Mouse (Mus musculus) liver, embryonic 12.5 days (tissue): ENCODE results near the gene Rnf217. TPM values are rescaled to one million over a fixed set of nuclear protein-coding genes. Genes with fewer than 3 reads are reported as not detected.

ENCODE experiments used
- ATAC-seq: fragments of 200-750 bp; cut with Nextera tagmentation; 2 replicates; pipeline ENCODE4 v1.8.0; 2017; ENCODE audit warnings: moderate number of reproducible peaks, mild to moderate bottlenecking, moderate library complexity
- H3K27ac ChIP-seq: fragments of 300-500 bp; sonication (generic); 2 replicates; pipeline ENCODE4 v1.5.1; 2016; ENCODE audit warnings: mild to moderate bottlenecking
- H3K27me3 ChIP-seq: fragments of 300-500 bp; sonication (generic); replicated peaks from 2 replicates; pipeline ENCODE4 v1.6.1; 2016; ENCODE audit warnings: mild to moderate bottlenecking, moderate library complexity
- H3K36me3 ChIP-seq: fragments of 300-500 bp; sonication (generic); 2 replicates; pipeline ENCODE4 v1.6.1; 2016; ENCODE audit warnings: mild to moderate bottlenecking, moderate library complexity
- H3K4me1 ChIP-seq: fragments of 300-500 bp; sonication (generic); 2 replicates; pipeline ENCODE4 v1.6.1; 2016
- H3K4me2 ChIP-seq: fragments of 300-500 bp; sonication (generic); 2 replicates; pipeline ENCODE4 v1.6.1; 2016; ENCODE audit warnings: mild to moderate bottlenecking, moderate library complexity
- H3K4me3 ChIP-seq: fragments of 300-500 bp; sonication (generic); 2 replicates; pipeline ENCODE4 v1.5.1; 2016; ENCODE audit warnings: mild to moderate bottlenecking, moderate library complexity
- H3K9ac ChIP-seq: fragments of 300-500 bp; sonication (generic); 2 replicates; pipeline ENCODE4 v1.6.1; 2016; ENCODE audit warnings: mild to moderate bottlenecking, moderate library complexity
- H3K9me3 ChIP-seq: fragments of 300-500 bp; sonication (generic); replicated peaks from 2 replicates; pipeline ENCODE4 v1.6.1; 2016; ENCODE audit warnings: mild to moderate bottlenecking, moderate library complexity
- WGBS: fragments of 180-500 bp; shearing (Covaris S2); methylation state at CpG from one replicate; pipeline ENCODE4 v1.1.7; 2016; ENCODE audit not compliant: insufficient replicate concordance; 5-methylcytosine and 5-hydroxymethylcytosine counted together
- polyA plus RNA-seq: library from polyadenylated mRNA; unstranded; fragments of >200 nt; fragmentation: Nextera tagmentation; extraction: Ambion mirVana; gene quantifications from 2 replicates; pipeline ENCODE4 v1.2.1, GENCODE M21; 2016

The Rnf217 gene
- polyA plus RNA-seq, 1 experiment from 2014 or later = 0.50 TPM

DNA sequence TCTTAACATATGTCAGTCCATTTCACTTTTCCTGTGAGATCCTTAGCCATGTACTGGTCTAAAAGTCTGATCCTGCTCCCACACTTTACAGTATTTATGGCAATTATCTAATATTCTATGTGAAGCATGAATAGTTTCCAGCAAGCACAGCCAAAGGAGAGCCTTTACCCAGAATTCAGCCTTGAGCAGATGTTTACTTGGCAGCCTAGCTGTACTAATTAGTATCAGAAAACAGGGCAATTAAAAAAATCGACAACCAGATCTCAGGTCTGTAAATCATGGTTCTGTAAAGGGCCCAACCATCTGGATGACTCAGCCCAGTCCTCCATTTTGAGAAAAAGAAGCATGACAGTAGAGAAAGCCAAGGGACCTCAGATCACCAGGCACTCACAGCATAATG is 57.6 kb downstream of the Rnf217 start:
- no peak for ATAC-seq
- Histone ChIP-seq H3K27ac (no peak overlapping the region), H3K4me1 (no peaks in the 10 kb centered on the region), H3K4me2 (no peak overlapping the region), H3K9me3 (no peaks in the 10 kb centered on the region), H3K36me3 (no peaks in the 10 kb centered on the region), H3K4me3 (no peak overlapping the region), H3K27me3 (no peaks in the 10 kb centered on the region), H3K9ac (no peak overlapping the region)
- 62% methylated on average over 1 of the region's 1 CpGs for WGBS

GRCm38 (mm10) chr10:31547156-31547555 is 61.8 kb downstream of the Rnf217 start:
- H3K9ac ChIP-seq = no peak overlapping the region
- ATAC-seq = no peak
- no peak overlapping the region for H3K4me2 ChIP-seq
- H3K4me1 ChIP-seq = no peaks in the 10 kb centered on the region
- H3K36me3 ChIP-seq = no peaks in the 10 kb centered on the region
- no peaks in the 10 kb centered on the region for H3K9me3 ChIP-seq
- no peak overlapping the region for H3K4me3 ChIP-seq
- no peaks in the 10 kb centered on the region for H3K27me3 ChIP-seq
- WGBS = 55% methylated on average over 2 of the region's 2 CpGs
- no peak overlapping the region for H3K27ac ChIP-seq

DNA sequence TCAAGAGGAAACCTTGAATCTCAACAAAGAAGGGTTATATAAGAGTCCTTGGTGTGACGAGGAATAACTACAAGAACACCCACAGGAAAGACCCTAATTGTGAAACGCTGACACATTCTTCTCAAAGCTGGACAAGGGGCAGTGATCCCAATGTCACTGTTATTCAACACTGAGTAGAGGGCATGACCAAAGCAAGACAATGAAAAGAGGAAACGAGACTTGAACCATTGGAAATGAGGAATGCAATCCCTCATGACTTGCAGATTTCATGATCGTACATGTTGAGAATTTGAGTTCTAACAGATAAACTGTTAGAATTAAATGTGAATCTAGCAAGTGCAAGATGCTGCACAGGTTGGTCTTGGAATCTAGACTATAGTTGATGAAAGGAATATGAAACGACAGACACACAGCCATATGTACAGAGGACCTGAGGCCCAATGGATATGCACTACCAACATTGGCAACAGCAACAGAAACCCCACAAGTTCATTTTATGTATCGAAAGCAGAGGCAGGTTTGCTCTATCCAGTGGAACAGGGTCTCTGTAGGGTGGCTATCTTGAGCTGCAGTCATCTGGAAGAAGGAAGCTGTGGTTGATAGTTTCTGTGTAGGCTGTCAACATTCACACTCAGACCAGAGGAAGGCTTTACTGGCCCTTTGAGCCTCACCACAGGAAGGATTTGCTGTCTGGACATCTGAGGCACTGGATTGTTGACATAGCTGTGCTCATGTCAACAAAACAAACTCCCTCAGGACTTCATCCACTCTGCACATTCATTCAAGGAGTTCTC is 64.6 kb downstream of the Rnf217 start:
- Histone ChIP-seq H3K9ac (no peak overlapping the region), H3K27me3 (no peaks in the 10 kb centered on the region), H3K27ac (no peak overlapping the region), H3K4me3 (no peak overlapping the region), H3K9me3 (no peaks in the 10 kb centered on the region), H3K4me1 (no peaks in the 10 kb centered on the region), H3K36me3 (no peaks in the 10 kb centered on the region), H3K4me2 (no peak overlapping the region)
- ATAC-seq = no peak
- 30% methylated on average over 6 of the region's 6 CpGs for WGBS

- 81% methylated on average over 4 of the region's 4 CpGs for WGBS
- no peaks in the 10 kb centered on the region for H3K4me1 ChIP-seq
- H3K9me3 ChIP-seq = no peaks in the 10 kb centered on the region
- H3K27me3 ChIP-seq = no peaks in the 10 kb centered on the region
- no peaks in the 10 kb centered on the region for H3K36me3 ChIP-seq
- ATAC-seq = no peak
- H3K27ac ChIP-seq = no peak overlapping the region
- no peak overlapping the region for H3K4me3 ChIP-seq
- no peak overlapping the region for H3K9ac ChIP-seq
- H3K4me2 ChIP-seq = no peak overlapping the region
Measured at GRCm38 (mm10) chr10:31540518-31540917, 68.5 kb downstream of the Rnf217 start.

DNA sequence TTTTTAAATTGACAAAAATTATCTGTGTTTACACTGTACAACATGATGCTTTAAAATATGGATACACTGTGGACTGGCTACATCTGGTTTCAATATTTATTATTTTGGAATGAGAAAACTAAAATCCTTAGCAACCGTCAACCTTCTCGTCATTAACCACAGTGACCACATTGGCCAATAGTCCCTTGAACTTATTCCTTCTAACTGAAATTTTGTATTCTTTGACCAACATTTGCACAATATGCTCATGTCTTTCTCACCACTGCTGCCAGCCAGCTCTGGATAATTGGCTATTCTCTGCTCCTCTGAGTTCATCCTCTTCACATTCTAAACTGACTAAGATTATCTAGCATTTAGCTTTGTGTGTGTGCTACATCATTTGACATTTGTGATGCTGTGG is 69.6 kb downstream of the Rnf217 start:
- Histone ChIP-seq H3K4me2 (no peak overlapping the region), H3K27ac (no peak overlapping the region), H3K4me3 (no peak overlapping the region), H3K27me3 (no peaks in the 10 kb centered on the region), H3K9ac (no peak overlapping the region), H3K4me1 (no peaks in the 10 kb centered on the region), H3K36me3 (no peaks in the 10 kb centered on the region), H3K9me3 (no peaks in the 10 kb centered on the region)
- 52% methylated on average over 2 of the region's 2 CpGs for whole genome bisulfite sequencing
- no peak for ATAC-seq

DNA sequence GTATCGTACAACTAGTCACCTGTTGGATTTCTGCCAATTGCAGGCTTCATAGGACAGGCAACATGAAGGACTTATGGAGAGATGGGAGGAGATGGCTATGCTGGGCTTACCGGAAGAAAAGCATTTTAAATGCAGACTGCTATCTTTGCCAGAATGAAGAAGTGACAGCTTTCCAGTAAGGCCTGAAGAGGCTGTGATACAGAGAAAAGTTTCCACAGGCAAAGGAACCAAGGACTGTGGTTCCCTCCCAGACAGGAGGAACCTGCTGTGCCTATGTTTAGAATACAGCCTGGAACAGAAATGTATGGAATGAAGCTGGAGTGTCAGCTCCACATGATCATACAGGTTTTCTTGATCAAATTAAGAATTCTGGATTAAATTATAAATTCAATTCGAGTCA is 70.3 kb downstream of the Rnf217 start:
- H3K4me3 ChIP-seq = no peak overlapping the region
- H3K27ac ChIP-seq = no peak overlapping the region
- no peaks in the 10 kb centered on the region for H3K9me3 ChIP-seq
- no peak for ATAC-seq
- WGBS = 62% methylated on average over 3 of the region's 3 CpGs
- no peak overlapping the region for H3K9ac ChIP-seq
- H3K4me1 ChIP-seq = no peaks in the 10 kb centered on the region
- no peaks in the 10 kb centered on the region for H3K36me3 ChIP-seq
- H3K27me3 ChIP-seq = no peaks in the 10 kb centered on the region
- no peak overlapping the region for H3K4me2 ChIP-seq

DNA sequence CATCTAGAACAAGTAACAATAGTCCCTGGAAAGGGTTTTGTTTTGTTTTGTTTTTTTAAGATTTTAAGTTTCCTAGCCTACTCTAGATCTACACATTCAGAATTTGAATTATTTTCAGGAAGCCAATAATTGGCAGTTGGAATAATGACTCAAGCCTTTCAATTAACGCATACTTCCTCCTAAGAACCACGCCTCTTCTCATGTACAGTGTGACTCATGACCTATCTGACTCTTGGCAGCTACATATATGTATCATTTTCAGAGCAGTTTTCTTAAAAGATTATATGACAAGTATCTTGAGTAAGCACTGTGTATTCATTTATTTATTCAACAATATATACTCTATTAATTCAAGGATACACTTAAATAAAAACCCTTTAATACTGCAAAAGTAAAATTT is 70.7 kb downstream of the Rnf217 start:
- Histone ChIP-seq H3K4me3 (no peak overlapping the region), H3K36me3 (no peaks in the 10 kb centered on the region), H3K9ac (no peak overlapping the region), H3K4me1 (no peaks in the 10 kb centered on the region), H3K27me3 (no peaks in the 10 kb centered on the region), H3K27ac (no peak overlapping the region), H3K9me3 (no peaks in the 10 kb centered on the region), H3K4me2 (no peak overlapping the region)
- 44% methylated on average over 2 of the region's 2 CpGs for WGBS
- ATAC-seq = no peak

- no peak for ATAC-seq
- Histone ChIP-seq H3K36me3 (no peaks in the 10 kb centered on the region), H3K27me3 (no peaks in the 10 kb centered on the region), H3K27ac (no peak overlapping the region), H3K4me2 (no peak overlapping the region), H3K4me3 (no peak overlapping the region), H3K9me3 (no peaks in the 10 kb centered on the region), H3K4me1 (no peaks in the 10 kb centered on the region), H3K9ac (no peak overlapping the region)
- 73% methylated on average over 3 of the region's 3 CpGs for WGBS
Measured at GRCm38 (mm10) chr10:31537213-31537612, 71.8 kb downstream of the Rnf217 start.

DNA sequence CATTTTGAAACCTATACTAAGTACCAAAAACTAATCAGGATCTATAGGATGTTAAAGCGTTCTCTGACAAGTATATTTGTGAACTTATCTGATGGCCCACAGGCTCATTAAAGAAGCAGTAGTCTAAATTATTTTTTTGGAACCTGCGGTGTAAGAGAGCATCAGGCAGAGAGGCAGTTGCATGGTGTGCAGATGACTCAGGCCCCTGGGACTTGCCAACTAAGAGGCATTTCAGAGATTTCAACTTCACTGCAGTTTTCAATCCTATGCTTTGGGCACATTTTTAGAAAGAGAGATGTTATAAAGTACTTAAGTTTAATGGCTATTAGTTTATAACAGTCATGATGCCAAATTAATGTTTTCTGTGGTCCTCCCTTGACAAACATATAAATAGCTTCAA is 73.9 kb downstream of the Rnf217 start:
- Histone ChIP-seq H3K27me3 (no peaks in the 10 kb centered on the region), H3K27ac (no peak overlapping the region), H3K36me3 (no peaks in the 10 kb centered on the region), H3K4me2 (no peak overlapping the region), H3K9me3 (no peaks in the 10 kb centered on the region), H3K4me1 (no peaks in the 10 kb centered on the region), H3K4me3 (no peak overlapping the region), H3K9ac (no peak overlapping the region)
- ATAC-seq = no peak
- WGBS = 75% methylated on average over 2 of the region's 2 CpGs

GRCm38 (mm10) chr10:31533270-31533826 is 75.6 kb downstream of the Rnf217 start:
- Histone ChIP-seq H3K36me3 (no peaks in the 10 kb centered on the region), H3K4me1 (no peaks in the 10 kb centered on the region), H3K27me3 (no peaks in the 10 kb centered on the region), H3K4me3 (no peak overlapping the region), H3K9ac (no peak overlapping the region), H3K4me2 (no peak overlapping the region), H3K27ac (no peak overlapping the region), H3K9me3 (no peaks in the 10 kb centered on the region)
- 73% methylated on average over 6 of the region's 6 CpGs for WGBS
- ATAC-seq = no peak

- Histone ChIP-seq H3K27me3 (no peaks in the 10 kb centered on the region), H3K4me3 (no peak overlapping the region), H3K4me2 (no peak overlapping the region), H3K9me3 (no peaks in the 10 kb centered on the region), H3K4me1 (no peaks in the 10 kb centered on the region), H3K27ac (no peak overlapping the region), H3K9ac (no peak overlapping the region), H3K36me3 (no peaks in the 10 kb centered on the region)
- WGBS = 67% methylated on average over 2 of the region's 2 CpGs
- ATAC-seq = no peak
Measured at GRCm38 (mm10) chr10:31532782-31533181, 76.2 kb downstream of the Rnf217 start.

DNA sequence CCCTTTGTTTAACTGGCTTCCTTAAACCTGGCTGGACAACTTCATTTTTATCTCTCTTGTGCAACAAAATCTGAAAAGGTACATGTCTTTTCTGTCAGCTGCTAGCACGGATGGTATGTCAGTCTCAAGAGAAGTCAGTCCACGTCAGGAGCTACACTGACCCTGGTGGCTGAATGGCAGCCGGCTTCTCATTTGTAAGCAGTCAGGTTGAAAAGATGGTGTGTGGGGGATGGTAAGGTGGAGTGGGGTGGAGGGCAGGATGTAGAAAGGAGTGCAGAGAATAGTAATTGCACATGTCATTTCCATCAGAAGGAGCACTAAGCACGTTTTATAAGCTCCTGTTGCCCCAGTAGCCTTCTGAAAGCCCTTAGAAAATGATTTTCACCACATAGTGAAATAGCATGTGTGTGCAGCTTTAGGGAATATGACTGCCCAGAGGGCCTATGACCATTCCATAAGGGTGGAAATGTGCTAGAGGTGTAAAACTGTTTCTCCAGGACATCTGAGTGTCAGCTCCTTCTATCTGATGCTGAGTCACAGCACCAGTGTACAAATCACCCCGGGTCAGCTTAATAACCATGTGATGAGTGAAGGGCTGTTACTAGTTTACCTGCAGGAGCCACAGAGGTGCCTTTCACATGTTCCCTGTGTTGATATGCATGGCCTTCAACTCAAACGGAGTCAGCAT is 80.5 kb downstream of the Rnf217 start:
- ATAC-seq = no peak
- Histone ChIP-seq H3K36me3 (no peaks in the 10 kb centered on the region), H3K27me3 (no peaks in the 10 kb centered on the region), H3K4me1 (no peaks in the 10 kb centered on the region), H3K9me3 (no peaks in the 10 kb centered on the region), H3K4me3 (no peak overlapping the region), H3K4me2 (no peak overlapping the region), H3K27ac (no peak overlapping the region), H3K9ac (no peak overlapping the region)
- WGBS = 53% methylated on average over 6 of the region's 6 CpGs
